Mouse (Mus musculus) heart, postnatal 0 days (tissue): ENCODE data around the gene Slc35b2.

Source experiments
- CTCF ChIP-seq: IDR thresholded peaks from 2 replicates; pipeline ENCODE4 v1.5.1; 2016; ENCODE audit warnings: antibody characterized with exemption, control low read depth, low read depth
- EP300 ChIP-seq: IDR thresholded peaks from 2 replicates; pipeline ENCODE4 v1.6.1; 2016; ENCODE audit warnings: antibody characterized with exemption, low read depth

GRCm38 (mm10) chr17:45601325-45601724 is 37.7 kb downstream of the Slc35b2 start:
- no peak for TF ChIP-seq CTCF
- TF ChIP-seq EP300, result no peak
